Mouse (Mus musculus) G1E (cell line): ENCODE measurements around the gene Cse1l.

Experiments used
- CTCF ChIP-seq: IDR thresholded peaks from 2 replicates; pipeline ENCODE4 v1.5.1; 2012; ENCODE audit warnings: low read depth, low read length, inconsistent platforms, mixed read lengths
- POLR2AphosphoS5 ChIP-seq: IDR thresholded peaks from 2 replicates; pipeline ENCODE4 v1.6.1; 2012; ENCODE audit warnings: low read depth, low read length, inconsistent platforms; ENCODE audit not compliant: insufficient replicate concordance

DNA sequence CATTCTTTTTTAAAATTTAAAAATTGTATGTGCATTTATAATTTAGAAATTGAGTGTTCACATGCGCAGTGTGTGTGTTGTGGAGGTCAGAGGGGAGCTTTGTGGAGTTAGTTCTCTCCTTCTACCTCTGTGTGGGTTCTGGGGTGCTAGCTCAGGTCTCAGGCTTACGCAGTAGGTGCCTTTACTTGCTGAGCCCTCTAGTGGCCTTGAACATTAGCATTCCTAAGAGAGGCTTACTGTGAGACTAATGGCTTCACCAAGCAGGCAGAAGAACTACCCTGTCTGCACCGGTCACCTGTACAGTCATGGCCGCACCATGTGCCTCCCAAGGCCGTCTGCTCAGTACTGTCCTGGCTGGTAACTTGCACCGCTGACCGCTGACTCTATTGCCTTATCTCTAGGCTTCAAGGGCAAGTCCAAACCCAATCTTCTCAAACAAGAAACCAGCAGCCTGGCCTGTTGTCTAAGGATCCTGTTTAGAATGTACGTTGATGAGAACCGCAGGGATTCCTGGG lies 14.4 kb upstream of the Cse1l start:
- no peak for TF ChIP-seq CTCF
- TF ChIP-seq POLR2AphosphoS5, result no peak
